Mouse (Mus musculus): Measurements from ENCODE around the gene Spag6. TPM values are rescaled to one million over a fixed set of nuclear protein-coding genes. Genes with fewer than 3 reads are reported as not detected.
A peak's percentile ranks its signal among the peaks of the same experiment; 100 is the strongest.

Spag6 gene
- not detected in 2 replicates for polyA plus RNA-seq (2015; fragmentation: Nextera tagmentation; extraction: Ambion mirVana)

- Histone ChIP-seq H3K4me3 (ENCODE audit: low read length) (peak within 1 kb of the TSS; percentile 69), H3K36me3 (ENCODE audit: insufficient read depth, low read length) (no peaks in the 10 kb centered on the region), H3K9me3 (ENCODE audit: low read length) (no peaks in the 10 kb centered on the region), H3K27ac (ENCODE audit: low read length) (peak within 1 kb of the TSS; percentile 76), H3K9ac (replicated peaks; ENCODE audit: low read length) (peak within 1 kb of the TSS; percentile 95), H3K4me1 (ENCODE audit: insufficient read depth, low read length) (peaks cover 25% of the 10 kb centered on the region), H3K4me2 (replicated peaks; ENCODE audit: low read depth, low read length) (peak within 1 kb of the TSS; percentile 97), H3K27me3 (ENCODE audit: insufficient read depth, low read length) (peaks cover 63% of the 10 kb centered on the region)
- ATAC-seq (ENCODE audit: low FRiP score, low TSS enrichment) = peak; percentile 88
- under 1% methylated on average over 59 of the region's 61 CpGs for WGBS
These were observed at the start of gene Spag6 for GRCm38 (mm10) chr2:18693871-18694610. TSS of gene Spag6 (plus strand) at chr2:18694032.

- H3K9ac ChIP-seq (replicated peaks; ENCODE audit: low read length) = no peak overlapping the region
These were observed 45.3 kb upstream of the Spag6 start for GRCm38 (mm10) chr2:18648563-18648962.

GRCm38 (mm10) chr2:18654821-18655220, 39.0 kb upstream of the Spag6 start:
- WGBS = 65% methylated on average over 5 of the region's 5 CpGs
- no peak overlapping the region for H3K9ac ChIP-seq (replicated peaks; ENCODE audit: low read length)
- H3K4me3 ChIP-seq (ENCODE audit: low read length) = no peak overlapping the region
- no peak overlapping the region for H3K27ac ChIP-seq (ENCODE audit: low read length)
- no peaks in the 10 kb centered on the region for H3K36me3 ChIP-seq (ENCODE audit: insufficient read depth, low read length)
- no peaks in the 10 kb centered on the region for H3K27me3 ChIP-seq (ENCODE audit: insufficient read depth, low read length)
- no peak for ATAC-seq (ENCODE audit: low FRiP score, low TSS enrichment)
- H3K4me1 ChIP-seq (ENCODE audit: insufficient read depth, low read length) = no peaks in the 10 kb centered on the region
- no peaks in the 10 kb centered on the region for H3K9me3 ChIP-seq (ENCODE audit: low read length)
- H3K4me2 ChIP-seq (replicated peaks; ENCODE audit: low read depth, low read length) = no peak overlapping the region

More at GRCm38 (mm10) chr2:18648563-18648962, 45.3 kb upstream of the Spag6 start:
- Histone ChIP-seq H3K4me1 (ENCODE audit: insufficient read depth, low read length) (no peaks in the 10 kb centered on the region), H3K27me3 (ENCODE audit: insufficient read depth, low read length) (no peaks in the 10 kb centered on the region), H3K9me3 (ENCODE audit: low read length) (no peaks in the 10 kb centered on the region), H3K4me2 (replicated peaks; ENCODE audit: low read depth, low read length) (no peak overlapping the region), H3K36me3 (ENCODE audit: insufficient read depth, low read length) (no peaks in the 10 kb centered on the region), H3K27ac (ENCODE audit: low read length) (no peak overlapping the region), H3K4me3 (ENCODE audit: low read length) (no peak overlapping the region)
- 78% methylated on average over 4 of the region's 4 CpGs for WGBS
- ATAC-seq (ENCODE audit: low FRiP score, low TSS enrichment) = no peak

- no peaks in the 10 kb centered on the region for H3K9me3 ChIP-seq (ENCODE audit: low read length)
- no peak overlapping the region for H3K27ac ChIP-seq (ENCODE audit: low read length)
- H3K9ac ChIP-seq (replicated peaks; ENCODE audit: low read length) = no peak overlapping the region
- H3K4me2 ChIP-seq (replicated peaks; ENCODE audit: low read depth, low read length) = no peak overlapping the region
- no peaks in the 10 kb centered on the region for H3K4me1 ChIP-seq (ENCODE audit: insufficient read depth, low read length)
- H3K4me3 ChIP-seq (ENCODE audit: low read length) = no peak overlapping the region
- 94% methylated on average over 3 of the region's 3 CpGs for WGBS
- no peak for ATAC-seq (ENCODE audit: low FRiP score, low TSS enrichment)
- no peaks in the 10 kb centered on the region for H3K27me3 ChIP-seq (ENCODE audit: insufficient read depth, low read length)
- no peaks in the 10 kb centered on the region for H3K36me3 ChIP-seq (ENCODE audit: insufficient read depth, low read length)
These were observed 29.8 kb upstream of the Spag6 start for GRCm38 (mm10) chr2:18664003-18664402.

- Histone ChIP-seq H3K27ac (ENCODE audit: low read length) (no peak overlapping the region), H3K4me1 (ENCODE audit: insufficient read depth, low read length) (peaks cover 11% of the 10 kb centered on the region), H3K9ac (replicated peaks; ENCODE audit: low read length) (no peak overlapping the region), H3K9me3 (ENCODE audit: low read length) (no peaks in the 10 kb centered on the region), H3K4me3 (ENCODE audit: low read length) (no peak overlapping the region), H3K36me3 (ENCODE audit: insufficient read depth, low read length) (no peaks in the 10 kb centered on the region), H3K4me2 (replicated peaks; ENCODE audit: low read depth, low read length) (no peak overlapping the region), H3K27me3 (ENCODE audit: insufficient read depth, low read length) (no peaks in the 10 kb centered on the region)
- no peak for ATAC-seq (ENCODE audit: low FRiP score, low TSS enrichment)
- WGBS = 32% methylated on average over 6 of the region's 6 CpGs
These were observed 22.8 kb upstream of the Spag6 start for GRCm38 (mm10) chr2:18671041-18671440.

GRCm38 (mm10) chr2:18672133-18672765, 21.6 kb upstream of the Spag6 start, which contains the start of gene Commd3:
TSS of gene Commd3 (plus strand) at chr2:18672384.
- Histone ChIP-seq H3K9me3 (ENCODE audit: low read length) (no peaks in the 10 kb centered on the region), H3K4me3 (ENCODE audit: low read length) (peak within 1 kb of the TSS; percentile 93), H3K9ac (replicated peaks; ENCODE audit: low read length) (peak within 1 kb of the TSS; percentile 99), H3K4me2 (replicated peaks; ENCODE audit: low read depth, low read length) (peak within 1 kb of the TSS; percentile 84), H3K36me3 (ENCODE audit: insufficient read depth, low read length) (no peaks in the 10 kb centered on the region), H3K27ac (ENCODE audit: low read length) (peak within 1 kb of the TSS; percentile 99), H3K4me1 (ENCODE audit: insufficient read depth, low read length) (peaks cover 11% of the 10 kb centered on the region), H3K27me3 (ENCODE audit: insufficient read depth, low read length) (no peaks in the 10 kb centered on the region)
- peak; percentile 92 for ATAC-seq (ENCODE audit: low FRiP score, low TSS enrichment)
- WGBS = under 1% methylated on average over 88 of the region's 91 CpGs

- no peak for ATAC-seq (ENCODE audit: low FRiP score, low TSS enrichment)
- H3K9ac ChIP-seq (replicated peaks; ENCODE audit: low read length) = peak overlapping the region; percentile 99
- no peaks in the 10 kb centered on the region for H3K27me3 ChIP-seq (ENCODE audit: insufficient read depth, low read length)
- H3K36me3 ChIP-seq (ENCODE audit: insufficient read depth, low read length) = no peaks in the 10 kb centered on the region
- H3K4me1 ChIP-seq (ENCODE audit: insufficient read depth, low read length) = peaks cover 11% of the 10 kb centered on the region
- peak overlapping the region; percentile 99 for H3K27ac ChIP-seq (ENCODE audit: low read length)
- peak overlapping the region; percentile 84 for H3K4me2 ChIP-seq (replicated peaks; ENCODE audit: low read depth, low read length)
- 2% methylated on average over 11 of the region's 11 CpGs for WGBS
- H3K9me3 ChIP-seq (ENCODE audit: low read length) = no peaks in the 10 kb centered on the region
- peak overlapping the region; percentile 93 for H3K4me3 ChIP-seq (ENCODE audit: low read length)
These were observed 21.1 kb upstream of the Spag6 start for GRCm38 (mm10) chr2:18672766-18673164.

- H3K27me3 ChIP-seq (ENCODE audit: insufficient read depth, low read length) = no peaks in the 10 kb centered on the region
- H3K36me3 ChIP-seq (ENCODE audit: insufficient read depth, low read length) = no peaks in the 10 kb centered on the region
- H3K9me3 ChIP-seq (ENCODE audit: low read length) = no peaks in the 10 kb centered on the region
- no peak overlapping the region for H3K4me3 ChIP-seq (ENCODE audit: low read length)
- peaks cover 16% of the 10 kb centered on the region for H3K4me1 ChIP-seq (ENCODE audit: insufficient read depth, low read length)
- no peak overlapping the region for H3K9ac ChIP-seq (replicated peaks; ENCODE audit: low read length)
- H3K27ac ChIP-seq (ENCODE audit: low read length) = no peak overlapping the region
- 50% methylated on average over 4 of the region's 4 CpGs for WGBS
- ATAC-seq (ENCODE audit: low FRiP score, low TSS enrichment) = no peak
- H3K4me2 ChIP-seq (replicated peaks; ENCODE audit: low read depth, low read length) = peak overlapping the region; percentile 27; the same call in 1 of the 2 replicates
These were observed 20.1 kb upstream of the Spag6 start for GRCm38 (mm10) chr2:18673766-18674165.

GRCm38 (mm10) chr2:18674193-18674902, 19.5 kb upstream of the Spag6 start:
- Histone ChIP-seq H3K9me3 (ENCODE audit: low read length) (no peaks in the 10 kb centered on the region), H3K27ac (ENCODE audit: low read length) (no peak overlapping the region), H3K4me1 (ENCODE audit: insufficient read depth, low read length) (peaks cover 16% of the 10 kb centered on the region), H3K4me3 (ENCODE audit: low read length) (no peak overlapping the region), H3K4me2 (replicated peaks; ENCODE audit: low read depth, low read length) (peak overlapping the region; percentile 27; the same call in 1 of the 2 replicates), H3K9ac (replicated peaks; ENCODE audit: low read length) (no peak overlapping the region), H3K36me3 (ENCODE audit: insufficient read depth, low read length) (no peaks in the 10 kb centered on the region), H3K27me3 (ENCODE audit: insufficient read depth, low read length) (peaks cover 3% of the 10 kb centered on the region; the same call in 1 of the 2 replicates)
- ATAC-seq (ENCODE audit: low FRiP score, low TSS enrichment) = no peak
- WGBS = 78% methylated on average over 4 of the region's 4 CpGs

Data from kidney, embryonic 16.5 days (tissue).